Mouse (Mus musculus): ENCODE measurements around the gene H2-M5.
"Not testable (repeated sequence)": the region's sequence is repeated elsewhere in the genome, so short reads cannot be mapped to it uniquely, and the experiment has no call there.

Gene H2-M5

DNA sequence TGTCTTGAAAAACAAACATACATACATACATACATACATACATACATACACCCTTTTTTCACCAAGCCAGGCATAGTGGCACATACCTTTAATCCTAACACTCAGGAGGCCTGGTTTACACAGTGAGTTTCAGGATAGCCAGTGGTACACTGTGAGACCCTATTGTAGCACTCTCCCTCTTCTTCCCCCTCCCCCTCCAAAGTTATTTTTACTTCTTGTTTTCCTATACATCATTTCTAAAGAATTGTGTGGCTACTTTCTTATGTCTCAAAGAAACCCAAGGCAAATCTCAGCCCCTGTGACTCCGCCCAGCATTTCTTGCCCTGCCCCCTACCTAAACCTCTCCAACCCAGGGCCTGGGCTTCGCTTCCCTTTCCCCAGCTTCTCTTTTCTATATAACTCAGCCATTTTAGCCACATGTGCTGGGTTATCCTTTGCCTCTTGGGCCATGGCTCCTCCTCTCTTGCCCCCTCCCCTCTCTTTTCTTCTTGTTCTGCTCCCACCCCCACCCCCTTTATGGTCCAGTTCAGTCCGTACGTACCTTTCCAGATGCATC, 4.5 kb upstream of the H2-M5 start:
- no peak for DNase-seq (ENCODE audit: low read depth)

DNA sequence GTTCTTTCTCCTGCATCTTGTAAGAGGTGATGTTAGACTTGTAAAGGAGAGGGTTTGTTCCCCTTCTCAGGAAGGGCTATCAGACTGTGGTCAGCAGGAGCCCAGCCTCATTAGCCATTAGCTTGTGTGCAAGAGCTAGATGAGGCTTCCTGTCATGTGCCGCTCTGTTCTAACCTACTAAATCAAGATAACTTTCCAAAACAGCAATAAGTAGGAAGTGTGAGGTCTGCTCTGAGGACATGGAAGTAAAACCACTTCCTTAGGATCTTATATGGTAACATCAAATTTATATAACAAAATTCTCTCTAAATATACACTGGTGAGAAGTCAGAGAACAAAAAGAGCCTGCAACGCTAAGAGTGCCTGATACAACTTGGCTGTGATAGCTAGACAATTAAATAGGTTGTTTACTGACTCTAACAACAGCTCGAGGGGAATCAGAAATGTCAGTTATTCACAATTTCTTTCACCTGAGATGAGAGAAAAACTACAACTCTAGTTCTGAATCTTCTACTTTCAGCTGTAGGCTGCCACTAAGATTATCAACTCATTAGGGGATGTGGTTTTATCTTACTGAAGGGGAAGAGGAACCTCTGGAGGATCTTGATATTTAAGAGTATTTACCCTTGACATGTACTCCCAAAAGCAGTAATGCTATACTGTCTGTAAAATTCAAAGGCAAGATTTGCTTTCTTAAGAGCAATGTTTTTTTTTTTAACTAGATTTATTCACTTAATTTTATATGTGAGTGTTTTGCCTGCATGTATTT, 3.2 kb upstream of the H2-M5 start:
- DNase-seq (ENCODE audit: low read depth), result no peak

DNA sequence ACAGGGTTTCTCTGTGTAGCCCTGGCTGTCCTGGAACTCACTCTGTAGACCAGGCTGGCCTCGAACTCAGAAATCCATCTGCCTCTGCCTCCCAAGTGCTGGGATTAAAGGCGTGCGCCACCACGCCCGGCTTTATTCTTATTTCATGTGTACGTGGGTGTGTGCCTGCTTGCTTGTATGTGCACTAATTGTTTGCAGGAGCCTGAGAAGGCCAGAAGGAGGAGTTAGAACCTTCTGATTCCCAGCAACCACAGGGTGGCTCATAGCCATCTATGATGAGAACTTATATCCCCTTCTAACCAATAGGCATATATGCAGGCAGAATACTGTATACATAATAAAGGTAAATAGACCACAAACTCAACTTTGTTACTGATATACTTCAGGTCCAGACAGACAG, 1.3 kb upstream of the H2-M5 start:
- DNase-seq (ENCODE audit: low read depth), result not testable (repeated sequence)

DNA sequence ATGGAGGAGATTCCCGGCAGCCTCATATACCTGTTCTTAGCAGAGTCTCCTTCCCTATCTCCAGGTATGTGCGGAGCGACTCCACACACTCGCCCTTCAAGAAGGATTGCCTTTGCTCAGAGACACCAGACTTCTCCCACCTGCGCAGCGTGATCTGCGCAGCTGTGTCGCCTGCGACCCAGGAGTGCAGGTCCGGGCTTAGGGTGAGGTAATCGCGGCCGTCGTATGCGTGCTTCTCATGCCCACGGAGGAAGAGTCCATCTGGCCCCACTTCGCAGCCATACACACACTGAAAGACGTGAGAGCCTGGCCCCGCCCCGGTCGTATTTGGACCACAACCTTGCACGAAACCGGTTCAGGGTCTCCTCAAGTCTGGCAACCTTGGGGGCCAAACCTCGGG, 862 bp downstream of the H2-M5 start:
- DNase-seq (ENCODE audit: low read depth), result no peak

DNA sequence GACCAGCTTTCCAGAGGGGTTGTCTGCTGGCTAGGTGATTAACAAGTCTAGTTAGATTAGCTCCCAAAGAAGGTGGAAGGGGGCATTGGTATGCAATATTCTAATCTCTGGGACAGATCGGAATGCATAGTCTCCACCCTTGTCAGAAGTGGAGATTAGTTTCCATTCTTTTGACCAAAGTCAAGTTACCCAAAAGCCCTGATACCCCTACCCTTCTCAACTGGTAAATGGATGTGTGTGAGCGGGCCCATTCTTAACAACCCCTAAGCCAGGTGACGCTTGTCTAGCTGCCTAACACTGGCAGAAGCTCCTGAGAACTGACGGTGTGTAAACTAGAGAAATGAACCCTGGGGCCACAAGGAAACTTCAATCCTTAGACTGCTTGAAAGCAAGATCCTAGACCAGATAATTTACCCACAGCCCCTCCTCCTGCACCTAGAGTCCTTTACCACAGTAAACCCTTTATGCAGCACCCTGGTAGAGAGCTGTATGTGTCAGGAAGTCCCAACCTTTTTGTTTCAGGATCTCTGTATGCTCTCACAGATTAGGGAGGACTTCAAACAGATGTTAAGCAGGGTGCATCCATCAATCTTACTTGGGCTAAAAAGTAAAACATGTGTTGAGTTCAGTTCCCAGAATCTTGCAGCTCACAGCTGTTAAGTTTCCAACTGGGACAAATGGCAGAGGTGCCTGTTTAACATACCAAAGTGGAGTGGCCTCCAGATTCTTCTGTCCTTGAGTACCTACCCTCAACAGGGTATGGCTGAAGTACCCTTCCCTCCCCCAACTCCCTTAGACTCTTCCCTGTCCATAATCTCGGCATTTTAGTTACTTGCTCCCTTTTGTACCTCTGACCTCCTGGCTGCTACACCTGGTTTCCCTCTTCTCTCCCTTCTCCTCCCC, 6.8 kb downstream of the H2-M5 start:
- no peak for DNase-seq (ENCODE audit: low read depth)

DNA sequence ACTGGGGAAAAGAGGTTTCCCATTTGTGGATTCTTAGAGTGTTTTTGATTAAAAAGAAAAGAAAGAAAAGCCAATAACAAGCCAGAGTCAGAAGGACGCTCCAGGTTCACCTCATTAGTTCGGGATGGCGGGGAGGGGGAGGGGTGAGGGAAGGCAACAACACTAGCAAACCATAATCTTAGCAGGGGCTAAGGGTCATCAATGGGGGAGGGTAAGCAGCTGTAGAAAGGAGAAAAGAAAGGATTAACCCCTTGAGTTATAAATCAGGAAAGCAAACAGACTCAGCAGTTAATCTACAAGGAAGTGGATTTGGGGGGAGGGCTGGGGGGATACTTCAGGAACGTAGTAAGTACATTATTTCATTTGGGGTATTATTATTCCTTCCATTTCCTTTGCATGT, 7.5 kb downstream of the H2-M5 start:
- DNase-seq (ENCODE audit: low read depth), result no peak

DNA sequence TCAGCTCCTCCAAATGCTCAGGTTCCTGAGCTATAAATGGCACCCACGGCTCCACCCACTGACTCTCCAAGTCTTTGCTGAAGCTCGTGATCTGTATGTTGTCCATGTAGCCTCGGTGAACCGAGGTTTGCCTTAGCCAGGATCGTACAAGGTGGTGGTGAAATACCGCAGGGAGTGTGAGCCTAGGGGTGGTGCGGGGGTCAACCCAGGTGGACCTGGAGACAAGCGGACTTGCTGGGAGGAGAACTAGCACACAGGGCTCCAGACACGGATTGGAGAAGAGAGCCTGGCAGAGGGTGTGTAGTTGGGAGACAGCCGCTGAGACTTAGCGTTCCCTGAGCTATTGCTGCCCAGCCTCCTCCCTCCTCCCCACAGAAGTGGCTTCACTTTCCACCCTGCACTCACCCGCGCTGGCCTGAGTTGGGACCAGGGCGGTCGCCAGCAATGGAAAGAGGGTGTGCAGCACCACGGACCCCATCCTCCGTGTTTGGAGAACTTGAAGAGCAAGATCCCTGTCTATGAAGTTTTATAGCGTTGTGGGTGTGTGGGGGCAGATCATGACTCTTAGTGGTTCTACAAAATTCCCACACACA, 8.0 kb downstream of the H2-M5 start, which contains the start of gene 2410137M14Rik:
Gene 2410137M14Rik (minus strand): TSS at position 17 of the 593 bp plus-strand sequence.
- DNase-seq (ENCODE audit: low read depth), result no peak

DNA sequence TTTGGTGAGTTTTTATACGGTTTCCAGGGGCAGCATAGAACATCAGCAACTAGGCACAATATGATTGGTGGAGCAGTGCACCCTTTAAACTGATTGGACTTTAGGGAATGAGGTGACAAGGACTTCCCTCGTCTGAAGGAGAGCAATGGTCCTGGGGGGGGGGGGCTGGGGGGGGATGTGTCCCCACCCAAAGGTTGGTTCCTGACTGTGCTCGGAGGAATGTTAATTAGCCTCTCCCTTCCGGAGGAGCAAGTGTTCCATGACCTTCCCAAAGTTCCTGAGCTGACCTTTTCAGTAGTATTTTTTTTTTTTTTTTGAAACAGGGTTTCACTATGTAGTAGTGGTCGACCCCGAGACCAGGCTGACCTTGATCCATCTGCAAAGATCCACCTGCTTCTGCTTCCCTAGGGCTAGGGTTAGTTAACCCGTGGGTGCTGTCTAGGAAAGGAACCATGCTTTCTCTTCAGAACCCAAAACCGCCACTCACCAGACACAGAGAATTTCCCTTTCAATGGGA, 16.0 kb downstream of the H2-M5 start:
- DNase-seq (ENCODE audit: low read depth), result no peak

DNA sequence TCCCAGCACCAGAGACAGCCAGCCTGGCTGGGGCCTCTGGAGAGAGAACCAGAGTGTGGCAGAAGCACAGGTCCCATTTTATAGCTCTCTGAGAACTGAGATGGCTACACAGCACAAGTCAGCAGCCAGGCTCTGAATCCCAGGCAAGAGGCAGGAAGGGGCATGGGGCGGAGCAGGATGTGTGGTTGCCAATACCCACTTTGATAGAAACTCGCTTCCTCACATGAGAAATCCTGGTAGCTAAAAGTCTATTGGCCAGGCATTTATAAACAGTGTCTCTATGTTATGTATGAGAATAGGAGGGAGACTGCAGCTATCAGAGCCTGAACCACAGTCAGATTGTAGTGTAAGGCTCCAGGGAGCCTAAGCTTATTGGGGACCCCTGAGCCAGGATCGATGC, 16.5 kb downstream of the H2-M5 start:
- DNase-seq (ENCODE audit: low read depth), result no peak

DNA sequence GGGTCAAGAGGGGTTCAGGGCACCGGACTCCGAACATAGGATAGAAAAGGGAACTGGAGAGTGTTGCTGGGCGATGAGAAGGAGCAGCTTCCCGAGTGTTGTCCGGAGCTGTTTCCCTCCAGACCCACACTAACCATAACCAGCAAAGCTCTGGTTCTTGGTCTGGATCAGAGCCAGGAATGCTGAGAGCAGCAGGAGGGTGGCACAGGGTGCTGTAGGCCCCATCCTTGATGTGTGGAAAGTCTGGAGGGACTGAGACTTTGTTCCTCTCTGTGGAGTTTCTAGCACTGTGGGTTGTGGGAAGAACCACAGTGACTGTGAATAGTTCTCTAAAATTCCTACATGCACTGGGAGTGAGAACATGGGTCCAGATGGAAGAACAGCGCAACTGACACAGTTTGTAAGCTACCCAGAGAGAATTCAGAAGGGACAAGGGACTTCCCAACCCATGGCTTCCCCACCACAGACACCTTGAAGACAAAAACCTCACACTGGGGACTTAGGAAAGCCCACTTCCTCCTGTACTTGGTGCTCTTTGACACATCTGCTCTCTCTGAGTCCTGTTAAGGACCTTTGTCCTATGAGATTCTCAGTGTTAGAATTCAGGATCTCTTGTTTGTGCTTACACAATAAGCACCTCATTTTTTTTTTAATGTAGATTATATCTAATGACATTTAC, 18.0 kb downstream of the H2-M5 start:
- no peak for DNase-seq (ENCODE audit: low read depth)

DNA sequence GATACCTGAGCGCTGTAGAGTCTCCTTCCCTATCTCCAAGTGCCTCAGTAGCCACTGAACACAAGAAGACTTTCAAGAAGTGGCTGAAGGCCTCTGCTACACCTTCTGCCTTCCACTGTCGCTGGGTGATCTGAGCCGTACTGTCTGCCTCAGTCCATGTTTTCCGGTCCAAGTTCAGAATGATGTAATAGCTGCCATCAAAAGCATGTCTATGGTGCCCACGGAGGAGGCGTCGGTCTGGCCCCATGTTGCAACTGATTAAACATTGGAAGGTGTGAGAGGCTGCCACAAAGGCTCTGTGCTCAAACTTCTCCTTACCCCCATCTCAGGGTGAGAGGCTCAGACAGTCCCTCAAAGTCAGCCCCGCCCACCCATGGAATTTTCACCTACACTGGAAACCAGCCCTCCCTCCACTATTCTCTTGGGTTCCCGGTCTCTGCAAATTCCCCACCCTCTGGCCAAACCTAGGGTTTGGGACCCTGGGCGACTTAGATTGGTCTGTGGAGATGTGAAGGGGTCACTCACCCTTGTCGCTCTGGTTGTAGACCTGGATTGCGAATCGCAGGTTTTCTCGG, 18.9 kb downstream of the H2-M5 start:
- no peak for DNase-seq (ENCODE audit: low read depth)

DNA sequence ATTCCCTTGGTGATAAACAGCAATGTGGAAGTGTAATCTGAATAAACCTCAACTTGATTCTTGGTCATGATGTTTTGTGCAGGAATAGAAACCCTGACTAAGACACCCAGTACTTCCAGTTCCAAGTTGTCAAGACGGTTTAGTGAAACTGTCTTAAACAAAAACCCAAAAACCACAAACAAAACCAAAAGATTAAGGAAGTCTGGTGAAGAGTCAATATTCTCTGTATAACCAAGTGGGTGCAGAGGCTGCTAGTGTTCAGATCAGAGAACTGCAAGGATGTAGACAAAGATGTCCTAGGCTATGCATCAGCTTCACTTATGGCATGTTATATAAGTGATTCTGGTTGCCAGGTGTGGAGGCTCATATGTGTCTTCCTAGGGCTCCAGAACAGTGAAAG, 22.5 kb downstream of the H2-M5 start:
- DNase-seq (ENCODE audit: low read depth), result no peak

DNA sequence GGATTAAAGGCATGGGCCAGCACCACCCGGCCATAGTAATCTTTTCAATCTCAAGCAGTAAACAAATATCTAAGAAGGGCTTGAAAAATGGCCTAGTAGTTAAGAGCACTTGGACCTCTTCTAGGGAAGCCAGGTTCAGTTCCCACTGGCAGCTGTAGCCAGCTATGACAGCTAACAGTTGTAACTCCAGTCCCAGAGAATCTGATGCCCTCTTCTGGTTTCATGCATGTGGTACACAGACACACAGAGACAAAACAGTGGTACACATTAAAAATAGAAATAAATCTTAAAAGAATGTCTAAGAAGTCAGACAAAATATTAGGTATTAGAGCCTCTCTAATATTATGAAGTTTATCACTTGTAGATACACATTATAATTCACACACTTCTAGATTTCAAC, 28.2 kb downstream of the H2-M5 start:
- peak; percentile 44 for DNase-seq (ENCODE audit: low read depth)

DNA sequence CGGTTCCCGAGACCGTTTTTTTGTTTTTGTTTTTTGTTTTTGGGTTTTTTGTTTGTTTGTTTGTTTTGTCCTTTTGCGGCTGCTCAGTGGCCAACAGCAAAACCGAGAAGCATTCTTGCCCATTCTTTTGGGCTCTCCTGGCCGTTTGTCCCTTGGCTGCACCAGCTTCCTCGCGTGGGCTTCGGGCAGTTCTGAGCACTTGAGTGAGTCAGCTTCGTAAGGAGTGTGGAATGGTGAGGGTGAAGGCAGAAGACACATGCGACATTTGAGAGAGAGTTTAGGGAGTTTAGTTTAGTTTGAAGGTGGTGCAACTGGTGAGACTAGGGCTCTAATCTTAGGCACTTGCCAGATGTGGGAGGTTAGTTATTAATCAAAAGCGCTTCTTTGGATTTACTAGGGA, 30.5 kb downstream of the H2-M5 start:
- peak; percentile 51 for DNase-seq (ENCODE audit: low read depth)

DNA sequence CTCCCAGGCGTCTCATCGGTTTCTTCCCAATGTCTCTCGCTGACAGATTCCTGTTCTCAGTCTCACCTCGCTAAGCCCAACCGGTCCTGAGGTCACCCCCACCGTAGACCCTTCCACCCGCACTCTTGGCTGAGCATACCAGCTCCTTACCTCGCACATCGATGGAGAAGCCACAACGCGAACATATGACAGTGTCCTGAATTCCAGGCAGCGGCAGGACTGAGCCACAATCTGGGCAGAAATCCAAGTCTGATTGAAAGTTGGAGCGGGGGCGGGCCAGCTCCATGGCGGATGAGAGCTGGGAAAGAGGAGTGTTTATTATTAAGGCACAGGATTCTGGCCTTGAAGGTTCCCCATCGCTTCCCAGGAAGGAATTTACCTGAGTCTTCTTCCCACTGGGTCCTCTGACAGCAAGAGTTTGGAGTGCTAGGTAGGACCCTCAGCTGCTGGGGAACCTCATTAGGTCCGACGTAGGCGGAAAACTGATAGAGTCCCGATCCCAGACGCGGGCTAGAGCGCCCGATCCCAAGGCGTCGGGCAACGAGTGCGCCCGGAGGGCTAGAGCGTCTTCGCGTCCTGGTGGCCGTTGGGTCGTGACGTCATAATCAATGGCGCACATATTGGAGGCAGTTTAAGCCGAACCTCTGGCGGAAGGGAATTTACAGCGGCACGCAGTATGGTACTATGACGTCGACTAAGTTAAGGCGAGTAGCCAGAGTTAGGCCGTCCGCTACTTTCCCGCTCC, 31.2 kb downstream of the H2-M5 start, which contains the start of the genes Znrd1 and Znrd1as:
Gene Znrd1 (minus strand): TSS at position 561 of the 745 bp plus-strand sequence.
Gene Znrd1as (plus strand): TSS at position 594 of the 745 bp plus-strand sequence.
- peak; percentile 99 for DNase-seq (ENCODE audit: low read depth)

DNA sequence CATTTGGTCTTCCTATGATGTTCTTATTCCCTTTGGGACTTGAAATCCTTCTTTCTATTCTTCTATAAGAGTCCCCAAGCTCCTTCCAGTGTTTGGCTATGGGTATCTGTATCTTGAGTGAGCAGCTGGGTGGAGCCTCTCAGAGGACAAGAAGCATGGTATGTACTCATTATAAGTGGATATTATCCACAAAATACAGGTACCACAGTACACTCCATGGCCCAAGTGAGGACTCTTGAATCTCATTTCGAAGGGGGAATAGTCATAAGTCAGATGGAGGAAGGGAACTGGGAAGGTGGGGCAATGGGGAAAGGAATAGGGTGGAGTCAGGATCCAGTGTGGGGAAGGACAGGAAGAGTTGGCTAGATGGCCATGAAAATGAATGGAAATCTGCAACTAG, 36.3 kb downstream of the H2-M5 start:
- DNase-seq (ENCODE audit: low read depth), result no peak

DNA sequence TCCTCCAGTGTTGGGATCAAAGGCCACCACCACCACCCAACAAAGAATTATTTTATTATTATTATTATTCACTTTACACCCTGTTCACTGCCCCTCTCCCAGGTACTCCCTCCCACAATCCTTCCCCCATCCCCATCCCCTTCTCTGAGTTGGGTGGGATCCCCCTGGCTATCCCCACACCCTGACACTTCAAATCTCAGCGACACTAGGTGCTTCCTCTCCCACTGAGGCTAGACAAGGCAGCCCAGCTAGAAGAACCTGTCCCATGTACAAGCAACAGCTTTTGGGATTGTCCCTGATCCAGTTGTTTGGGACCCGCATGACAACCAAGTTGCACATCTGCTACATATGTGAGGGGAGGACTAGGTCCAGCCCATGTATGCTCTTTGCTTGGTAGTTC, 36.7 kb downstream of the H2-M5 start:
- DNase-seq (ENCODE audit: low read depth), result no peak

DNA sequence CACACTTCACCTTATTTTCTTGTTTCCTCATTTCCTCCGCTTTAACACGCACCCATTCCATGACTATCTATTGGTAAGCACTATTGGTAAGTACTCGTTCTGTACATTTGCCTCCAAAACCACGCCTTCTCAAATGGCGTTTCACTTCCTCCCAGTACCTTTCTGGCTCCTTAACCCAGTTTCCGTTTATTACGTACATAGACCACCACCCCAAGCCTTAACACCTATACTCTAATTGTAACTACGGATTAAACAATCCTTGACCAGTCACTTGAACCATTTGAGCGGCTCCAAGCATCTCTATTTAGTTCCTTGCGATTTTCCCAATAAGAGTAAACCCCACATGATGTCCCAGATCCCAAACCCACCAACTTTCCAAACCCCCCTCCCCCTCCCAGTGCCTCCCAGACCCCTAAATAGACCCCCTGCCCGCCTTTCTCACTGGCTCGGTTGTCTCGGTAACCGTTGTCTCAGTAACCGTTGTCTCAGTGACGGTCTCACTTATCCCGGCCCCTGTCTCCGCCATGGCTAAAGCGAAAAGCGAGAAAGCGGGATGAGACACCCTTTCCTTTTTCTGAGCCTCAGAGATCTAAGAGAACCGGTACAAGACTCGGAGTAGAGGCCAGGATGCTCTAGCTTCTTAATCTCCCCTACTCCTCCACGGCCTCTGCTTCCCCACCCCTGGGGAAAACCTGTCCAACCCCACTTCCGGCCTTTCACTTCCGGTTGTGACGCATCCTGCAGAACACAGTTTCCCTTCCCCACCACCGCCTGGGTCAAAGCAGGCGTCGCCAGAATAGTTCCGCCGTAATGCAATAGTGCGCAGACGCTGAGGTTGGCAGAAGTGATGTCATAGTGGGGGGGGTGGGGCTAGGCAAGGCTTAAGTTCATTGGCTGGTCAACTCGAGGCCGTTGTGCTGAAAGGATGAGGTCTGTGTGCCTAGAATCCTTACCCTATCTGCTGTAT, 38.1 kb downstream of the H2-M5 start, which contains the start of gene Ppp1r11:
Gene Ppp1r11 (minus strand): TSS at position 761 of the 967 bp plus-strand sequence.
- peak; percentile 99 for DNase-seq (ENCODE audit: low read depth)

DNA sequence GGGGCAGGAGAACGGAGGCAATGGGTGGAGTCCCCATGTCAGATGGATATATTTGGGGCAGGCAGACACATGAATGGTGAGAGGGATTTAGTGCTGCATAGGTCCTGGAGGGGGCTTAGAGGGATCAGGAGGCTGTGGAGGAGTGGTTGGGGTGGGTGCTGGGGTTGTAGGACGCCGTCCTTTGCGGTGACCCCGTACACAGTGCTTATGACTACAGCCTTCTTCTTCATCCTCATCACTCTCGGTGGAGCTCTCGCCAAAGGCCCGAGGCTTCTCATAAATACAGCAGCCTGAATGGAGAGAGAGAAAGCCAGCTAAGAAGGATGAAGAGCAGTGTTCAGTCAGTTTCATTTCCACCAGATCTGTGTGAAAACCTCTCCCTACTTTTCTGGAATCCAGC, 40.1 kb downstream of the H2-M5 start:
- no peak for DNase-seq (ENCODE audit: low read depth)

Measured in NIH3T3 (cell line).